Comparison of ENCODE assay signal across 7 mouse cellular contexts in the genomic region with DNA sequence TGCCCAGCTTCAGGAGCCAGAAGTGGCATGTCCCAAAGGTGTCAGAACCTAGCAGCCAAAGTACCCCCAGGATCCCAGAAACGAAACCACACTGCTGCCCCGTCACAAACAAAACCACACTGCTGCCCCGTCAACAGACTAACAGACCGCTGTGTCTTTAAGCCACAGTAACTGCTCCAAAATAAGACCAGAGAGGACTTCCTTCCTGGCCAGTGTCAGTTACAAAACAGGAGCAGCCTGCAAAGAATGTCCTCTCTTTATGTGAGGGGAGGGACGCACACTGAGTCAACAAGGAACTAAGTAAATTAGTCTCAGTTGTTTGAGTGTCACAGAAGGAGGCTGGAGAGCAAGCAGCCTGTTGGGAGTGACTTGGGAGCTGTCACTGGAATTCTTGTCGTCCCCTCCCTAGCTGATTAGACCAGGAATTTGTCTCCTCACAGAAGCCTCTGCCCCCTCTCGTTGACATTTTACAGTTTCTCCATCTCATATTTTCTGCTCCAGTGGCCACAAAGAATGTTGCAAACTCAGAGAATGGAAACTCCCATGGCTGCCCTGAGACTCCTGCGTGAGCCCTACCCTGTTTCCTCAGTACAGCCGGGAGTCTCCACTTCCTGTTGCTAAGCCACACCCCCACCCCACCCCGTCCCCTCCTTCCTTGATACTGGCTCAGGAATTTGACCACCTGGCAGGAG. TPM values are rescaled to one million over a fixed set of nuclear protein-coding genes. Genes with fewer than 3 reads are reported as not detected.
DNase-seq lines count a peak whose midpoint lies in the region; ATAC-seq and TF ChIP-seq lines count a peak whose summit lies in the region.

No protein-coding gene starts in this region.

- no peak for TF ChIP-seq POLR2A in brain, embryonic 14.5 days (IDR thresholded peaks at IDR 0.05; ENCODE audit: borderline replicate concordance, extremely low read depth, insufficient read depth, insufficient read length, poor library complexity, severe bottlenecking)

- H3K27me3 ChIP-seq in heart, embryonic 13.5 days (replicated peaks), result no peaks in the 10 kb centered on the region
- no peaks in the 10 kb centered on the region for H3K27me3 ChIP-seq in kidney, embryonic 16.5 days (ENCODE audit: insufficient read depth, low read length)
- H3K27me3 ChIP-seq in stomach, embryonic 16.5 days (ENCODE audit: control insufficient read depth, insufficient read depth, low read length), result no peaks in the 10 kb centered on the region

- peak; percentile 66 for DNase-seq in ES-CJ7 (ENCODE audit: low read depth, low spot score)
- DNase-seq in brain, embryonic 14.5 days (ENCODE audit: low read depth), result peak; percentile 21
- DNase-seq in lung, postnatal 25 days (ENCODE audit: low spot score), result peak; percentile 86
- no peak for DNase-seq in gastrocnemius, adult 8-10 months (ENCODE audit: low spot score in 2 of 2)

- ATAC-seq in heart, embryonic 13.5 days (ENCODE audit: extremely low read depth, insufficient number of reproducible peaks, low FRiP score, low TSS enrichment), result peak; percentile 54; the same call in 1 of the 2 replicates
- peak; percentile 94 for ATAC-seq in kidney, embryonic 16.5 days (ENCODE audit: low FRiP score, low TSS enrichment)
- ATAC-seq in stomach, embryonic 16.5 days (ENCODE audit: insufficient read depth, low FRiP score), result peak; percentile 91

- peak overlapping the region; percentile 65 for H3K9ac ChIP-seq in heart, embryonic 13.5 days
- peak overlapping the region; percentile 3 for H3K9ac ChIP-seq in kidney, embryonic 16.5 days (replicated peaks; ENCODE audit: low read length)
- peak overlapping the region; percentile 54 for H3K9ac ChIP-seq in stomach, embryonic 16.5 days (ENCODE audit: low read length)

- H3K4me3 ChIP-seq in heart, embryonic 13.5 days, result peak overlapping the region; percentile 39
- peak overlapping the region; percentile 26; the same call in 1 of the 2 replicates for H3K4me3 ChIP-seq in kidney, embryonic 16.5 days (ENCODE audit: low read length)
- H3K4me3 ChIP-seq in stomach, embryonic 16.5 days (replicated peaks; ENCODE audit: low read length), result peak overlapping the region; percentile 18

- H3K36me3 ChIP-seq in heart, embryonic 13.5 days, result 0 out of 2 replicates have a peak, but pooled peaks cover 5% of the 10 kb centered on the region
- no peaks in the 10 kb centered on the region for H3K36me3 ChIP-seq in kidney, embryonic 16.5 days (ENCODE audit: insufficient read depth, low read length)
- no peaks in the 10 kb centered on the region for H3K36me3 ChIP-seq in stomach, embryonic 16.5 days (ENCODE audit: control insufficient read depth, insufficient read depth, low read length)

- whole genome bisulfite sequencing in heart, embryonic 13.5 days, result 7% methylated on average over 10 of the region's 10 CpGs
- 3% methylated on average over 10 of the region's 10 CpGs for WGBS in kidney, embryonic 16.5 days
- 18% methylated on average over 10 of the region's 10 CpGs for WGBS in stomach, embryonic 16.5 days

- peak overlapping the region; percentile 66 for H3K4me2 ChIP-seq in heart, embryonic 13.5 days
- H3K4me2 ChIP-seq in kidney, embryonic 16.5 days (replicated peaks; ENCODE audit: low read depth, low read length), result peak overlapping the region; percentile 49
- peak overlapping the region; percentile 49 for H3K4me2 ChIP-seq in stomach, embryonic 16.5 days (ENCODE audit: low read depth, low read length)

- peak overlapping the region; percentile 83 for H3K27ac ChIP-seq in heart, embryonic 13.5 days (replicated peaks)
- H3K27ac ChIP-seq in kidney, embryonic 16.5 days (ENCODE audit: low read length), result peak overlapping the region; percentile 93
- H3K27ac ChIP-seq in stomach, embryonic 16.5 days (ENCODE audit: low read length), result peak overlapping the region; percentile 91

- TF ChIP-seq CTCF in brain, embryonic 14.5 days (IDR thresholded peaks at IDR 0.05; ENCODE audit: borderline replicate concordance, extremely low read depth, insufficient read depth, insufficient read length), result no peak

- H3K4me1 ChIP-seq in heart, embryonic 13.5 days, result peaks cover 23% of the 10 kb centered on the region
- peaks cover 26% of the 10 kb centered on the region for H3K4me1 ChIP-seq in kidney, embryonic 16.5 days (ENCODE audit: insufficient read depth, low read length)
- H3K4me1 ChIP-seq in stomach, embryonic 16.5 days (ENCODE audit: control insufficient read depth, insufficient read depth, low read length), result no peaks in the 10 kb centered on the region

- H3K9me3 ChIP-seq in heart, embryonic 13.5 days, result peaks cover 7% of the 10 kb centered on the region; the same call in 1 of the 2 replicates
- H3K9me3 ChIP-seq in kidney, embryonic 16.5 days (ENCODE audit: low read length), result no peaks in the 10 kb centered on the region
- no peaks in the 10 kb centered on the region; the same call in 1 of the 2 replicates for H3K9me3 ChIP-seq in stomach, embryonic 16.5 days (replicated peaks; ENCODE audit: control insufficient read depth, low read length)

RNA-seq across cellular contexts. Expression of gene Clic5, which starts 50.8 kb away (rescaled TPM):
- polyA plus RNA-seq in brain, embryonic 14.5 days (2012; rRNA removed), result 0.13 and 0.27 TPM in 2 replicates
- 9.0 and 9.9 TPM in 2 replicates for polyA plus RNA-seq in heart, embryonic 13.5 days (2015; fragmentation: Nextera tagmentation; extraction: Ambion mirVana)
- polyA plus RNA-seq in kidney, embryonic 16.5 days (2015; fragmentation: Nextera tagmentation; extraction: Ambion mirVana), result 11.1 and 12.4 TPM in 2 replicates
- polyA plus RNA-seq in stomach, embryonic 16.5 days (2015; fragmentation: Nextera tagmentation; extraction: Ambion mirVana), result 7.3 and 9.1 TPM in 2 replicates
- 100 to 1,000 TPM; 113 to 139 (median 130) TPM for total RNA-seq in gastrocnemius, adult 8-10 months (2022)

Comparison
In these comparisons a context has a peak if more than half of its experiments do, and no peak if none do; other contexts are left out.
1. DNase-seq: peak in ES-CJ7 (single experiment), brain, embryonic 14.5 days (single experiment) and lung, postnatal 25 days (single experiment); none in gastrocnemius, adult 8-10 months (0 of 2).
2. H3K9ac ChIP-seq: peak in every context shown above with its lines; median percentile 65 in heart, embryonic 13.5 days; 54 in stomach, embryonic 16.5 days; 3 in kidney, embryonic 16.5 days.
3. Peak in every context shown above with its lines, with median percentiles within 50 percentile points of each other: ATAC-seq, H3K27ac ChIP-seq, H3K4me2 ChIP-seq and H3K4me3 ChIP-seq.